ENCODE assay signal across 8 mouse cellular contexts in the genomic region with DNA sequence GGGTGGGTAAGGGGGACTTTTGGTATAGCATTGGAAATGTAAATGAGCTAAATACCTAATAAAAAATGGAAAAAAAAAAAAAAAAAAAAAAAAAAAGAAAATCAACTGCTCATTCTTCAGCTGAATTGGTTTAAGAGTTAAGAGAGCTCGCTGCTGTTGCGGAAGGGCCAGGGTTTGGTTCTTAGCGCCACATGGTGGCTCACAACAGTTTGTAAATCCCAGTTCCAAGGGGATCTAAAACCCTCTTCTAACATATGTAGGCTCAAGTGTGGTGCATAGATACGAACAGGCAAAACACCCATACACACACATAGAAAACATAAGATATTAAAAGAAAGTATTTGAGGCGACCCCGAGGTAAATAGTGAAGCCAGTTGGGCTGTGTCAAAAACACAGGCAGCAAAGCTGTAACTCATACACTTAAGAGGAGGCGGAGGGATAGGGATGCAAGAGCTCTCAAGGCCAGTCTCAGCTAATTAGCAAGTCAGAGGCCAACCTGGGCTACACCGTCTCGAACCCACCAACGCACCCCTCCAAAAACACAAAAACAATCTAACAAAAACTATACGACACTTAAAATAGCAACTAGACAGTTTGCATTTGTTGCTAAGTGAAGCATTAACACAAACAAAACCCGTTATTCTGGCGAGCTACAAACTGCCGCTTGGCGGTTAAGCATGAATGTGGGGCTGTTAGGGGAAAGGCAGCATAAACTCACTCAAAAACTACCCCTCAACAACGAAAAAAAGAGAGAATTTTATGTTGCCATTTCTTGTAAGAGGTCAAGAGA. TPM values are rescaled to one million over a fixed set of nuclear protein-coding genes. Genes with fewer than 3 reads are reported as not detected.
DNase-seq lines count a peak whose midpoint lies in the region; ATAC-seq and TF ChIP-seq lines count a peak whose summit lies in the region.

No protein-coding gene starts in this region.

- no peak for TF ChIP-seq CTCF in heart, adult 2 months (IDR thresholded peaks at IDR 0.05)
- TF ChIP-seq CTCF in CH12.LX (conservative IDR thresholded peaks at IDR 0.05 in 1 of 2, IDR thresholded peaks at IDR 0.05 in 1 of 2; ENCODE audit: low read depth in 2 of 2, low read length in 2 of 2), result no peak

- no peak for TF ChIP-seq POLR2A in heart, adult 2 months (IDR thresholded peaks at IDR 0.05; ENCODE audit: insufficient read depth, low read depth, low read length)
- no peak for TF ChIP-seq POLR2A in CH12.LX (IDR thresholded peaks at IDR 0.05; ENCODE audit: low read depth, low read length)

- TF ChIP-seq EP300 in heart, adult 2 months (IDR thresholded peaks at IDR 0.05; ENCODE audit: insufficient read depth, low read depth, low read length), result no peak
- TF ChIP-seq EP300 in CH12.LX (IDR thresholded peaks at IDR 0.05; ENCODE audit: low read length), result no peak

- H3K27ac ChIP-seq in heart, adult 2 months, result peak overlapping the region; percentile 78
- H3K27ac ChIP-seq in CH12.LX (ENCODE audit: insufficient read depth, low read depth), result no peak overlapping the region
- H3K27ac ChIP-seq in forebrain, embryonic 10.5 days, result peak overlapping the region; percentile 89
- H3K27ac ChIP-seq in liver, embryonic 11.5 days (ENCODE audit: low read depth, low read length), result peak overlapping the region; percentile 86

- TF ChIP-seq RAD21 in CH12.LX (IDR thresholded peaks at IDR 0.05; ENCODE audit: low read depth, low read length), result no peak

- H3K79me2 ChIP-seq in heart, adult 2 months (replicated peaks; ENCODE audit: control insufficient read depth, insufficient read depth, low read length), result peaks cover 2% of the 10 kb centered on the region; the same call in 1 of the 2 replicates
- H3K79me2 ChIP-seq in CH12.LX (replicated peaks; ENCODE audit: control insufficient read depth, extremely low read depth, insufficient read depth, poor library complexity, severe bottlenecking), result peaks cover 53% of the 10 kb centered on the region

- no peaks in the 10 kb centered on the region for H3K27me3 ChIP-seq in heart, adult 2 months (ENCODE audit: control insufficient read depth, insufficient read depth, low read length)
- no peaks in the 10 kb centered on the region for H3K27me3 ChIP-seq in CH12.LX (replicated peaks)
- H3K27me3 ChIP-seq in forebrain, embryonic 10.5 days (ENCODE audit: poor library complexity, severe bottlenecking), result no peaks in the 10 kb centered on the region
- no peaks in the 10 kb centered on the region for H3K27me3 ChIP-seq in liver, embryonic 11.5 days (replicated peaks; ENCODE audit: control insufficient read depth, insufficient read depth, low read length)

- H3K4me3 ChIP-seq in heart, adult 2 months, result peak overlapping the region; percentile 93
- H3K4me3 ChIP-seq in CH12.LX (replicated peaks in 1 of 3; ENCODE audit: low read depth in 2 of 3, low read length in 2 of 3, poor library complexity in 1 of 3), result peak overlapping the region; percentile 86 to 93 (median 93)
- H3K4me3 ChIP-seq in forebrain, embryonic 10.5 days, result peak overlapping the region; percentile 91
- peak overlapping the region; percentile 80 for H3K4me3 ChIP-seq in liver, embryonic 11.5 days (ENCODE audit: low read depth, low read length)

- ATAC-seq in liver, embryonic 11.5 days (replicated peaks; ENCODE audit: low FRiP score), result no peak

- intact Hi-C loops in heart, adult 2 months (cut with DNase I), result loop anchor here (2.0 kb wide), 1 partner anchor 26 kb away; no protein-coding TSS in a partner anchor
- intact Hi-C loops in heart, postnatal 10 days (cut with DNase I), result no loop called here

- dilution Hi-C loops in CH12.LX (cut with MboI; ENCODE audit: extremely low pct_ligation_motif_present, extremely low pct_unique_long_range_greater_than_20kb, low sequenced_read_pairs), result no loop called here

- peak overlapping the region; percentile 98 for H3K9ac ChIP-seq in heart, adult 2 months (ENCODE audit: low read depth, low read length)
- H3K9ac ChIP-seq in CH12.LX (ENCODE audit: insufficient read depth, low read depth), result peak overlapping the region; percentile 81
- peak overlapping the region; percentile 82 for H3K9ac ChIP-seq in liver, embryonic 11.5 days (ENCODE audit: low read depth, low read length)

- 31% methylated on average over 16 of the region's 16 CpGs for WGBS in heart, adult 2 months
- 34% methylated on average over 16 of the region's 16 CpGs for WGBS in forebrain, embryonic 10.5 days
- 32% methylated on average over 16 of the region's 16 CpGs for WGBS in liver, embryonic 11.5 days

- no peak for DNase-seq in heart, adult 2 months
- no peak for DNase-seq in heart, postnatal 10 days
- DNase-seq in CH12.LX (ENCODE audit: extremely low read depth), result no peak
- DNase-seq in forebrain, embryonic 10.5 days (ENCODE audit: extremely low spot score, low spot score), result no peak
- no peak for DNase-seq in liver, embryonic 11.5 days (ENCODE audit: low spot score)
- DNase-seq in adrenal gland, postnatal 14 days, result no peak
- no peak for DNase-seq in layer of hippocampus, adult 18-20 months (ENCODE audit: low spot score in 2 of 2)
- no peak for DNase-seq in right cerebral cortex, postnatal 10 days (ENCODE audit: low spot score in 2 of 2)

- in situ Hi-C loops in CH12.LX (cut with MboI; ENCODE audit: low pct_ligation_motif_present, low pct_unique_long_range_greater_than_20kb, low sequenced_read_pairs), result no loop called here

- peaks cover 3% of the 10 kb centered on the region for H3K4me1 ChIP-seq in heart, adult 2 months (ENCODE audit: control insufficient read depth, insufficient read depth, low read length)
- peaks cover 2 to 30% of the 10 kb centered on the region in 2 experiments; a peak in 2 of 4 replicates for H3K4me1 ChIP-seq in CH12.LX (ENCODE audit: control insufficient read depth in 1 of 2, insufficient read depth in 2 of 2)
- H3K4me1 ChIP-seq in forebrain, embryonic 10.5 days, result peaks cover 19% of the 10 kb centered on the region
- peaks cover 9% of the 10 kb centered on the region for H3K4me1 ChIP-seq in liver, embryonic 11.5 days (replicated peaks; ENCODE audit: control insufficient read depth, insufficient read depth, low read length)

- peak overlapping the region; percentile 94 for H3K4me2 ChIP-seq in CH12.LX (ENCODE audit: insufficient read depth, low read depth, poor library complexity, severe bottlenecking)
- peak overlapping the region; percentile 75 for H3K4me2 ChIP-seq in liver, embryonic 11.5 days

- no peaks in the 10 kb centered on the region for H3K9me3 ChIP-seq in CH12.LX (replicated peaks; ENCODE audit: low read length)
- H3K9me3 ChIP-seq in forebrain, embryonic 10.5 days, result no peaks in the 10 kb centered on the region
- no peaks in the 10 kb centered on the region for H3K9me3 ChIP-seq in liver, embryonic 11.5 days (ENCODE audit: control insufficient read depth, low read length)

- H3K36me3 ChIP-seq in heart, adult 2 months (ENCODE audit: control insufficient read depth, insufficient read depth, low read length), result no peaks in the 10 kb centered on the region
- peaks cover 14 to 42% of the 10 kb centered on the region in 2 experiments for H3K36me3 ChIP-seq in CH12.LX (replicated peaks in 1 of 2; ENCODE audit: control insufficient read depth in 1 of 2, insufficient read depth in 1 of 2, low read length in 1 of 2)
- H3K36me3 ChIP-seq in forebrain, embryonic 10.5 days (replicated peaks), result peaks cover 42% of the 10 kb centered on the region
- H3K36me3 ChIP-seq in liver, embryonic 11.5 days (ENCODE audit: control insufficient read depth, insufficient read depth, low read length), result peaks cover 8% of the 10 kb centered on the region; the same call in 1 of the 2 replicates

RNA-seq across cellular contexts. Expression of a gene that starts 0.8 kb away (rescaled TPM):
- 10 to 100 TPM; 31.7 to 34.8 TPM for total RNA-seq in heart, adult 2 months (2021)
- polyA plus RNA-seq in heart, adult 2 months (2012; rRNA removed), result 18.0 and 29.5 TPM in 2 replicates
- 10 to 100 TPM; 39.2 to 41.1 TPM for total RNA-seq in heart, postnatal 10 days (2021)
- total RNA-seq in CH12.LX (2012; rRNA removed) (28.8 and 36.4 TPM in 2 replicates), CH12.LX (2014; rRNA removed) (19.0 and 23.1 TPM in 2 replicates)
- polyA plus RNA-seq in CH12.LX (2012; ENCODE audit: insufficient read length, low read depth), result 96.5 and 107 TPM in 2 replicates
- 27.4 and 27.6 TPM in 2 replicates for polyA plus RNA-seq in forebrain, embryonic 10.5 days (2016; fragmentation: Nextera tagmentation; extraction: Ambion mirVana)
- 35.0 TPM in 2 replicates for polyA plus RNA-seq in liver, embryonic 11.5 days (2014; fragmentation: Nextera tagmentation; extraction: Ambion mirVana)
- total RNA-seq in adrenal gland, postnatal 14 days (2021), result 47.4 and 54.0 TPM in 2 replicates
- 10 to 100 TPM; 26.5 to 28.6 TPM for total RNA-seq in layer of hippocampus, adult 18-20 months (2021)

RNA-seq across cellular contexts. Expression of a gene that starts 34.7 kb away (rescaled TPM):
- total RNA-seq in heart, adult 2 months (2021), result 10 to 100 TPM; 10.3 TPM
- polyA plus RNA-seq in heart, adult 2 months (2012; rRNA removed), result 3.2 and 6.2 TPM in 2 replicates
- 10 to 100 TPM; 12.2 to 12.8 TPM for total RNA-seq in heart, postnatal 10 days (2021)
- 12.6 and 13.0 TPM in 2 replicates for total RNA-seq in CH12.LX (2012; rRNA removed)
- 14.4 and 14.9 TPM in 2 replicates for total RNA-seq in CH12.LX (2014; rRNA removed)
- 13.5 and 14.1 TPM in 2 replicates for polyA plus RNA-seq in CH12.LX (2012; ENCODE audit: insufficient read length, low read depth)
- 11.8 and 12.4 TPM in 2 replicates for polyA plus RNA-seq in forebrain, embryonic 10.5 days (2016; fragmentation: Nextera tagmentation; extraction: Ambion mirVana)
- polyA plus RNA-seq in liver, embryonic 11.5 days (2014; fragmentation: Nextera tagmentation; extraction: Ambion mirVana), result 7.1 TPM in 2 replicates
- 12.1 and 12.6 TPM in 2 replicates for total RNA-seq in adrenal gland, postnatal 14 days (2021)
- total RNA-seq in layer of hippocampus, adult 18-20 months (2021), result 10 to 100 TPM; 15.6 to 17.7 TPM

RNA-seq across cellular contexts. Expression of a gene that starts 36.1 kb away (rescaled TPM):
- 10 to 100 TPM; 31.9 to 38.1 TPM for total RNA-seq in heart, adult 2 months (2021)
- 19.4 and 28.3 TPM in 2 replicates for polyA plus RNA-seq in heart, adult 2 months (2012; rRNA removed)
- 10 to 100 TPM; 39.1 to 42.0 TPM for total RNA-seq in heart, postnatal 10 days (2021)
- total RNA-seq in CH12.LX (2012; rRNA removed), result 125 and 130 TPM in 2 replicates
- 72.6 and 81.9 TPM in 2 replicates for total RNA-seq in CH12.LX (2014; rRNA removed)
- 142 and 171 TPM in 2 replicates for polyA plus RNA-seq in CH12.LX (2012; ENCODE audit: insufficient read length, low read depth)
- 87.6 and 91.2 TPM in 2 replicates for polyA plus RNA-seq in forebrain, embryonic 10.5 days (2016; fragmentation: Nextera tagmentation; extraction: Ambion mirVana)
- polyA plus RNA-seq in liver, embryonic 11.5 days (2014; fragmentation: Nextera tagmentation; extraction: Ambion mirVana), result 86.5 and 96.2 TPM in 2 replicates
- total RNA-seq in adrenal gland, postnatal 14 days (2021), result 83.5 and 95.6 TPM in 2 replicates
- total RNA-seq in layer of hippocampus, adult 18-20 months (2021), result 10 to 100 TPM; 82.2 to 91.4 TPM

RNA-seq across cellular contexts. Expression of a gene that starts 59.3 kb away (rescaled TPM):
- total RNA-seq in heart, adult 2 months (2021), result not detected
- polyA plus RNA-seq in heart, adult 2 months (2012; rRNA removed), result not detected in 2 replicates
- not detected for total RNA-seq in heart, postnatal 10 days (2021)
- total RNA-seq in CH12.LX (2012; rRNA removed), result 3.9 and 23.5 TPM in 2 replicates
- total RNA-seq in CH12.LX (2014; rRNA removed), result 20.3 and 24.3 TPM in 2 replicates
- 3.2 and 3.9 TPM in 2 replicates for polyA plus RNA-seq in CH12.LX (2012; ENCODE audit: insufficient read length, low read depth)
- polyA plus RNA-seq in forebrain, embryonic 10.5 days (2016; fragmentation: Nextera tagmentation; extraction: Ambion mirVana), result 7.6 and 14.8 TPM in 2 replicates
- 25.7 and 31.6 TPM in 2 replicates for polyA plus RNA-seq in liver, embryonic 11.5 days (2014; fragmentation: Nextera tagmentation; extraction: Ambion mirVana)
- total RNA-seq in adrenal gland, postnatal 14 days (2021), result not detected in 2 replicates
- total RNA-seq in layer of hippocampus, adult 18-20 months (2021), result not detected
